Mouse (Mus musculus): ENCODE measurements at regions not wholly inside any gene's neighbourhood (a gene's known extent, or its start where the extent isn't known, plus 50 kb on each side); places are given as distances from the start of the nearest gene placed in this dataset.

GRCm38 (mm10) chr10:125164671-125165070 is 224.6 kb downstream of the Slc16a7 start:
- DNase-seq (ENCODE audit: low spot score in 2 of 2) = no peak

DNA sequence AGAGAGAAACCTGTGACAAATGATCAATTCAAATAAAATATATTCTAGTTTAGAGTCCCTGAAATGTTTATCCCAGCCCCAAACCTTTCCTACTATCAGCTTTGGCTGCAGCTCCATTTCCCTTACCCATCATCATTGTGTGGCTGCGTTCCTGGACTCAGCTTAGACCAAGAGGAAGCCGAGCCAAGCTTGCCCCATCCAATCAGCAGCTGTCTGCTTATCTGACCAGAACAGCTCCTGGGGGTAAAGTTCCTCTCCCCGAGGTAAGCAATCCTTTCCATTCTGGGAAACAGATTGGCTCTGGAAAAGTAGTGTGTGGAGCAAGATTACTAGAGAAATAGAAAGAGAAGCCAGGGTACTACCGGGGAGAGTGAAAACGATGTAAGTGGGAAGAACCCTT is 228.2 kb downstream of the Slc16a7 start:
- DNase-seq (ENCODE audit: low spot score in 2 of 2) = no peak

DNA sequence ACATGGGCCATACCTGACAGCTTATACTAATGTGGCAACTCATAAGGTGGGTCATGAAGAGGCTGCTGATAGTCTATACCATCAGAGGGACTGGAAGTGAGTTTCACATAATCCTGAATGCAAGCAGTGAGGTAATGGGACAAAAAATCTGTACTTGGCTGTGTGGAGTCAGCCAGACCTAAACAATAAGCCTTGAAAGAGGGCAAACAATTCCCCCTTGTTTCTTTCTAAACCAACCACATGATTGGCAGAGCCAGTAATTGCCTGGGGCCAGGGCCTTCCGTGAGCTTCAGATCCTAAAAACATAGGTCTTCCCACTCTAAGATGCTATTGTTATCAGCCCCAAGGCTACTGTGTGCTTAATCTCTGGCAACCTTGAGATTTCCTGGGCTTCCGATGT is 240.5 kb downstream of the Slc16a7 start:
- DNase-seq (ENCODE audit: low spot score in 2 of 2) = no peak

- no peak for DNase-seq (ENCODE audit: low spot score in 2 of 2)
Observed at GRCm38 (mm10) chr10:125147239-125147782, 242.0 kb downstream of the Slc16a7 start.

DNA sequence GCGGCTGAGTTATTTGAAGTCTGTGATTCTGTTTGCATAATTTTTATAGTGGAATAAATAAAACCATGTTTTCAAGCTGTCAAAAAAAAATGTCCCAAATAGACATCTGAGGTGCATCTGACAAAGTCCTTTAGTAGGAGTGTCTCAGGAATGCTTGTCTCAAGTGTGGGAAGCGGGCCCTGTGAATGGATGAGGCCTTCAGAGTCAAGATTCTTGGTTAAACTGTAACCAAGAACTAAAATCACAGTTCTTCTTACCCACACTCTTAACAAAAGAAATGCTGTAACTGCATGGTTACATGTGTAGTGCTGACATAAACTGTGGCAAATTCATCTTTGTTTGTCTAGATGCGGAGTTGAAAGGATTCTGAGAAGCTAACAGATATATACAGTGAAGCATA is 242.9 kb downstream of the Slc16a7 start:
- no peak for DNase-seq (ENCODE audit: low spot score in 2 of 2)

GRCm38 (mm10) chr10:125145809-125146208 is 243.5 kb downstream of the Slc16a7 start:
- no peak for DNase-seq (ENCODE audit: low spot score in 2 of 2)

DNA sequence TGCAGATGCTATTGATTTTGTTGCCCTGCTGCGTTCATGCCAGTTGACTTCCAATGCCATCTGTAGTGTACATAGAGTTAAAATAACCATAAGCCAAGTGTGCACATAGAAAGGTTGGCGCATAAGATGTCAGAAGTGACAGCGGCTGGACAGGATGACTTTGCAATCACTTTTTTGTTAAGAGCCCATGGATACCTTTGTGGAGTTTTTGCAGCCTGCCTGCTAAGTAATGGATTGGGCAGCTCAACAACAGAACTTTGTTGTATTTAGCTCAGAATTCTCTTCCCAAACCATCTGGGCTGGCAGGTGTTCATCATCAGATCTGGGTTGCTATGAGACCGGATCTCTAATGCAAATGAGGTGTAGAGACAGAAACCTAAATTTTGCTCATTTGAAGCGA is 267.5 kb downstream of the Slc16a7 start:
- peak; percentile 9 to 66 for DNase-seq (ENCODE audit: low spot score in 2 of 2)

- no peak for DNase-seq (ENCODE audit: low spot score in 2 of 2)
Observed at GRCm38 (mm10) chr10:125114318-125114717, 274.9 kb downstream of the Slc16a7 start.

DNA sequence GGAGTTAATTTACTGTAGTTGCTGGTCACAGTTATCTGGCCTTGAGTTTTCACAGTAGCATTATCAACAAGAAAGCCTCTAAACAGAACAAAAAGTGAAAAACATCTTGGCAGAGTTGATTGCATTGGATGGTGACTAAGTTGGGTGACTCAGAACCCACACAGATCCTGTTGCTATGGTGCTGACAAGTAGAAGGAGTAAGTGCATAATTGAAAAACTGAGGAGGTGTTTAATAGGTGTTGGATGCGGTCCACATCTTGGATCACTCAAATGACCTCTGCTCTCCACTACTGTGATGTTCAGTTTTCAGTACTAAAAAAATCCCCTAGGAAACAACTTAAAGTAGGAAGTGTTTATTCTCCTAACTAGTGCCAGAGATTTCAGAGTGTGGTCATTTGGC is 280.3 kb downstream of the Slc16a7 start:
- peak in 1 of 2 experiments; percentile 42 for DNase-seq (ENCODE audit: low spot score in 2 of 2)

- no peak for DNase-seq (ENCODE audit: low spot score in 2 of 2)
Observed at GRCm38 (mm10) chr10:125084975-125085374, 304.3 kb downstream of the Slc16a7 start.

DNA sequence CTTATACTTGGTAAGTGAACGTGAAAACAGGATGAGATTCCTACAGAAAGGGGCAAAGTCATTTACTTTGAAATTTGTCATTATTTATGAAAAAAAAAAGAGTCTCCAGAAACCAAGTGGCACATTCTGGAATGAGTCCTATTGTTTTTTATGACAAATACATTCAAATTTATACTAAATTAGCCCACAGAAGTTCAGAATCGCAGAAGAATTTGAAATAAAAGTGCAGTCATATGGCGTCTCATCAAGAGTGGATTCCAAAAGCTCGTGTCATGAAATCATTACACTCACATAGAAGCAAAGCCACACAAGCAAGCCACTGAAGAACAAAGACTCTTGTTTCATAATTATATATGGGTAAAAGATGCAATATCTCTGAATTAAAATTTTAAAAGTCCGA is 316.9 kb downstream of the Slc16a7 start:
- no peak for DNase-seq (ENCODE audit: low spot score in 2 of 2)

DNA sequence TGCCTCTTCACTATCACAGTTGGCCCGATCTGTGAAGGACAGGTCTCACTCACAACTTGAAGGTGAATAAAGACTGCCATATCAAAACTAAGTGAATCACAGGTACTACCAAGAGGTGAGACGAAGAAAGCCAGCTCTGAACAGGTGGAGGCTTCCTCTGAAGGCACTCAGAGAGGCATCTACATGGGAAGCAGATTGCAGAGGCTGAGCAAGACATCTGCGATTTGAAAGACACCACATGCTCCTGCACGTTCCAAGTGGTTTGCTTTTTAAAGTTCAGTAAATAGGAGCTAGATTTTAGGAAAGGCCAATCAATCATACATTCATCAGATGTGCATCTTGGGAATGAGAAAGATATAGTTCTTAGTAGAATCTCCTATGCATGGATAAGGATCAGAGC is 319.0 kb downstream of the Slc16a7 start:
- DNase-seq (ENCODE audit: low spot score in 2 of 2) = peak in 1 of 2 experiments; percentile 7

DNA sequence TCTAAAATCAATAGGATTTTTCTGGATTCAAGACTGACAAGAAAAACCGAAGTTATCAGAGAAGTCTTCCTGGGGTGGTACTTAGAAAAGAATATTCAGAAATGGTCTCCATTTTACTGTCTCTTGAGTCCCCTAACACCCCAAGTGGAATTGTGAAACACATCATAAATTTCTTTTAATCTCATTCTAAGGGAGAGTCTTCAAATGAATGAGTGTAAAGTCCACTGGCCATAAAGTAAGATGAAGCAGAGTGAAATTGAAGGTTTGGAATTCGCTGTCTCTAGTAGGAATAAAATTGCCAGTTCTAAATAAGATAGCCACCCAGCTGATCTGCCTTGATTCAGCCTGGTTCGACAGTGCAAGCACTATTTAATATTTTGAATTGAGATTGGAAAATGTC is 350.0 kb downstream of the Slc16a7 start:
- DNase-seq (ENCODE audit: low spot score in 2 of 2) = no peak

GRCm38 (mm10) chr10:125035631-125036030 is 353.6 kb downstream of the Slc16a7 start:
- no peak for DNase-seq (ENCODE audit: low spot score in 2 of 2)

DNA sequence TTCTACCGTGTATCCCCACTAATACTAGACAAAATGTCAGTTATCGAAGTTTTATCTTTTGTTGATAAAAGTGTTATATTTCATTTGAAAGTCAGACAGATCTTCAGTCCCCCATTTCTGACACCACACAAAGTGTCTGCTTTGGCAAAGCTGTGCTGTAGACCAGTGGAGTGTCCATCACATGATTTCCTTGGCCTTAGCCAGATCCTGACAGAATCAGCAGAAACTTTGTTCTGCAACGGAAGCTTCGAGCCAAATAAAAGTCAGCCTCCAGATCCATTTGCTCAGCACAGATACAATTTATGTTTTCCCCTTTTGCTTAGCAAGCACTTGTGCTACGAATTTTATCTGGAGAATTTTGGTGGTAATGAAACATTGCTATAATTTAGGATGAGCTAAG is 360.9 kb downstream of the Slc16a7 start:
- no peak for DNase-seq (ENCODE audit: low spot score in 2 of 2)

- no peak for DNase-seq (ENCODE audit: low spot score in 2 of 2)
Observed at GRCm38 (mm10) chr10:125026851-125027250, 362.4 kb downstream of the Slc16a7 start.
